Mouse (Mus musculus) hindbrain, embryonic 15.5 days (tissue): Measurements from ENCODE around the gene Dcaf6. TPM values are rescaled to one million over a fixed set of nuclear protein-coding genes. Genes with fewer than 3 reads are reported as not detected.
"Not testable (repeated sequence)": the region's sequence is repeated elsewhere in the genome, so short reads cannot be mapped to it uniquely, and the experiment has no call there.

Source experiments
- ATAC-seq: fragments of 200-750 bp; cut with Nextera tagmentation; 2 replicates; pipeline ENCODE4 v1.8.0; 2017; ENCODE audit warnings: low read depth, moderate number of reproducible peaks, moderate TSS enrichment; ENCODE audit not compliant: low FRiP score
- H3K27ac ChIP-seq: fragments of 300-500 bp; sonication (generic); replicated peaks from 2 replicates; pipeline ENCODE4 v1.5.1; 2015; ENCODE audit warnings: mild to moderate bottlenecking, inconsistent platforms
- H3K27me3 ChIP-seq: fragments of 300-500 bp; sonication (generic); 2 replicates; pipeline ENCODE4 v1.6.1; 2015; ENCODE audit warnings: control low read depth, inconsistent platforms
- H3K36me3 ChIP-seq: fragments of 300-500 bp; sonication (generic); 2 replicates; pipeline ENCODE4 v1.6.1; 2015; ENCODE audit warnings: control low read depth, inconsistent platforms
- H3K4me1 ChIP-seq: fragments of 300-500 bp; sonication (generic); replicated peaks from 2 replicates; pipeline ENCODE4 v1.6.1; 2015; ENCODE audit warnings: control low read depth, inconsistent platforms
- H3K4me2 ChIP-seq: fragments of 300-500 bp; sonication (generic); 2 replicates; pipeline ENCODE4 v1.6.1; 2015; ENCODE audit warnings: moderate library complexity, mild to moderate bottlenecking, inconsistent platforms
- H3K4me3 ChIP-seq: fragments of 300-500 bp; sonication (generic); 2 replicates; pipeline ENCODE4 v1.5.1; 2015; ENCODE audit warnings: mild to moderate bottlenecking, inconsistent platforms
- H3K9ac ChIP-seq: fragments of 300-500 bp; sonication (generic); 2 replicates; pipeline ENCODE4 v1.6.1; 2015; ENCODE audit warnings: inconsistent platforms
- H3K9me3 ChIP-seq: fragments of 300-500 bp; sonication (generic); 2 replicates; pipeline ENCODE4 v1.6.1; 2016; ENCODE audit warnings: control low read depth, inconsistent platforms
- WGBS: fragments of 180-500 bp; shearing (Covaris S2); methylation state at CpG from one replicate; pipeline ENCODE4 v1.1.7; 2015; 5-methylcytosine and 5-hydroxymethylcytosine counted together
- polyA plus RNA-seq: library from polyadenylated mRNA; unstranded; fragments of >200 nt; fragmentation: Nextera tagmentation; extraction: Ambion mirVana; gene quantifications from 2 replicates; pipeline ENCODE4 v1.2.1, GENCODE M21; 2015

The Dcaf6 gene
- polyA plus RNA-seq, 1 experiment from 2014 or later = 15.6 TPM

GRCm38 (mm10) chr1:165342126-165342525 is 118.1 kb downstream of the Dcaf6 start:
- H3K4me1 ChIP-seq = no peaks in the 10 kb centered on the region
- H3K27ac ChIP-seq = no peak overlapping the region
- H3K9ac ChIP-seq = no peak overlapping the region
- ATAC-seq = no peak
- WGBS = 66% methylated on average over 7 of the region's 7 CpGs
- H3K9me3 ChIP-seq = no peaks in the 10 kb centered on the region
- peaks cover 5% of the 10 kb centered on the region; the same call in 1 of the 2 replicates for H3K36me3 ChIP-seq
- H3K4me3 ChIP-seq = no peak overlapping the region
- H3K4me2 ChIP-seq = no peak overlapping the region
- no peaks in the 10 kb centered on the region for H3K27me3 ChIP-seq

- Histone ChIP-seq H3K9ac (no peak overlapping the region), H3K9me3 (no peaks in the 10 kb centered on the region), H3K27ac (no peak overlapping the region), H3K36me3 (peaks cover 6% of the 10 kb centered on the region; the same call in 1 of the 2 replicates), H3K27me3 (no peaks in the 10 kb centered on the region), H3K4me1 (no peaks in the 10 kb centered on the region), H3K4me3 (no peak overlapping the region), H3K4me2 (no peak overlapping the region)
- no peak for ATAC-seq
- WGBS = 86% methylated on average over 3 of the region's 3 CpGs
Measured at GRCm38 (mm10) chr1:165332797-165333196, 127.5 kb downstream of the Dcaf6 start.

GRCm38 (mm10) chr1:165330859-165331258 is 129.4 kb downstream of the Dcaf6 start:
- Histone ChIP-seq H3K27ac (no peak overlapping the region), H3K9ac (no peak overlapping the region), H3K4me1 (no peaks in the 10 kb centered on the region), H3K36me3 (0 out of 2 replicates have a peak, but pooled peaks cover 5% of the 10 kb centered on the region), H3K9me3 (no peaks in the 10 kb centered on the region), H3K4me3 (no peak overlapping the region), H3K4me2 (no peak overlapping the region), H3K27me3 (no peaks in the 10 kb centered on the region)
- ATAC-seq = no peak

GRCm38 (mm10) chr1:165328384-165329289 is 131.6 kb downstream of the Dcaf6 start:
- not testable (repeated sequence) for H3K27me3 ChIP-seq, H3K36me3 ChIP-seq, H3K4me2 ChIP-seq, H3K9me3 ChIP-seq, H3K27ac ChIP-seq, H3K9ac ChIP-seq, H3K4me1 ChIP-seq, ATAC-seq, H3K4me3 ChIP-seq
- WGBS = 94% methylated on average over 17 of the region's 17 CpGs

- 85% methylated on average over 5 of the region's 5 CpGs for WGBS
- no peak for ATAC-seq
- no peaks in the 10 kb centered on the region for H3K4me1 ChIP-seq
- H3K4me2 ChIP-seq = no peak overlapping the region
- H3K27me3 ChIP-seq = no peaks in the 10 kb centered on the region
- no peak overlapping the region for H3K9ac ChIP-seq
- no peak overlapping the region for H3K4me3 ChIP-seq
- 0 out of 2 replicates have a peak, but pooled peaks cover 5% of the 10 kb centered on the region for H3K36me3 ChIP-seq
- H3K27ac ChIP-seq = no peak overlapping the region
- no peaks in the 10 kb centered on the region for H3K9me3 ChIP-seq
Measured at GRCm38 (mm10) chr1:165327831-165328230, 132.4 kb downstream of the Dcaf6 start.

- WGBS = 78% methylated on average over 2 of the region's 2 CpGs
- no peak for ATAC-seq
- Histone ChIP-seq H3K36me3 (peaks cover 8% of the 10 kb centered on the region; the same call in 1 of the 2 replicates), H3K9me3 (no peaks in the 10 kb centered on the region), H3K4me1 (no peaks in the 10 kb centered on the region), H3K27ac (no peak overlapping the region), H3K9ac (no peak overlapping the region), H3K4me2 (no peak overlapping the region), H3K27me3 (no peaks in the 10 kb centered on the region), H3K4me3 (no peak overlapping the region)
Measured at GRCm38 (mm10) chr1:165327370-165327769, 132.9 kb downstream of the Dcaf6 start.

GRCm38 (mm10) chr1:165322934-165323333 is 137.3 kb downstream of the Dcaf6 start:
- no peak overlapping the region for H3K9ac ChIP-seq
- H3K4me3 ChIP-seq = no peak overlapping the region
- H3K27ac ChIP-seq = no peak overlapping the region
- H3K36me3 ChIP-seq = peaks cover 29% of the 10 kb centered on the region
- no peaks in the 10 kb centered on the region for H3K9me3 ChIP-seq
- ATAC-seq = no peak
- no peak overlapping the region for H3K4me2 ChIP-seq
- WGBS = 91% methylated on average over 7 of the region's 7 CpGs
- H3K4me1 ChIP-seq = no peaks in the 10 kb centered on the region
- H3K27me3 ChIP-seq = no peaks in the 10 kb centered on the region

- H3K4me3 ChIP-seq = no peak overlapping the region
- no peak overlapping the region for H3K27ac ChIP-seq
- ATAC-seq = no peak
- no peaks in the 10 kb centered on the region for H3K27me3 ChIP-seq
- no peaks in the 10 kb centered on the region for H3K9me3 ChIP-seq
- WGBS = 92% methylated on average over 7 of the region's 7 CpGs
- no peaks in the 10 kb centered on the region for H3K4me1 ChIP-seq
- no peak overlapping the region for H3K4me2 ChIP-seq
- H3K36me3 ChIP-seq = peaks cover 32% of the 10 kb centered on the region
- no peak overlapping the region for H3K9ac ChIP-seq
Measured at GRCm38 (mm10) chr1:165321891-165322290, 138.4 kb downstream of the Dcaf6 start.

GRCm38 (mm10) chr1:165321393-165321861 is 138.8 kb downstream of the Dcaf6 start:
- Histone ChIP-seq H3K27me3 (no peaks in the 10 kb centered on the region), H3K27ac (no peak overlapping the region), H3K9ac (no peak overlapping the region), H3K4me2 (no peak overlapping the region), H3K4me3 (no peak overlapping the region), H3K4me1 (no peaks in the 10 kb centered on the region), H3K36me3 (peaks cover 29% of the 10 kb centered on the region), H3K9me3 (no peaks in the 10 kb centered on the region)
- 85% methylated on average over 13 of the region's 13 CpGs for WGBS
- ATAC-seq = no peak

- Histone ChIP-seq H3K9ac (no peak overlapping the region), H3K9me3 (no peaks in the 10 kb centered on the region), H3K4me1 (no peaks in the 10 kb centered on the region), H3K4me2 (no peak overlapping the region), H3K27me3 (no peaks in the 10 kb centered on the region), H3K27ac (no peak overlapping the region), H3K4me3 (no peak overlapping the region), H3K36me3 (peaks cover 29% of the 10 kb centered on the region)
- 43% methylated on average over 10 of the region's 10 CpGs for WGBS
- ATAC-seq = peak; percentile 46; the same call in 1 of the 2 replicates
Measured at GRCm38 (mm10) chr1:165320141-165320934, 139.9 kb downstream of the Dcaf6 start.

GRCm38 (mm10) chr1:165316361-165316760 is 143.9 kb downstream of the Dcaf6 start:
- H3K9me3 ChIP-seq = no peaks in the 10 kb centered on the region
- no peak overlapping the region for H3K9ac ChIP-seq
- no peak overlapping the region for H3K4me3 ChIP-seq
- H3K4me1 ChIP-seq = no peaks in the 10 kb centered on the region
- ATAC-seq = no peak
- no peaks in the 10 kb centered on the region for H3K27me3 ChIP-seq
- no peak overlapping the region for H3K4me2 ChIP-seq
- H3K27ac ChIP-seq = no peak overlapping the region
- WGBS = 39% methylated on average over 11 of the region's 11 CpGs
- H3K36me3 ChIP-seq = peaks cover 27% of the 10 kb centered on the region

GRCm38 (mm10) chr1:165308180-165308579 is 152.1 kb downstream of the Dcaf6 start:
- ATAC-seq = no peak
- Histone ChIP-seq H3K4me1 (no peaks in the 10 kb centered on the region), H3K4me2 (no peak overlapping the region), H3K9me3 (no peaks in the 10 kb centered on the region), H3K4me3 (no peak overlapping the region), H3K27ac (no peak overlapping the region), H3K36me3 (peaks cover 25% of the 10 kb centered on the region), H3K27me3 (no peaks in the 10 kb centered on the region), H3K9ac (no peak overlapping the region)
- WGBS = 89% methylated on average over 11 of the region's 11 CpGs
